Mouse (Mus musculus) intestine, embryonic 14.5 days (tissue): ENCODE measurements around the gene Usp24. TPM values are rescaled to one million over a fixed set of nuclear protein-coding genes. Genes with fewer than 3 reads are reported as not detected.

Experiments
- ATAC-seq: fragments of 200-750 bp; cut with Nextera tagmentation; replicated peaks from 2 replicates; pipeline ENCODE4 v1.8.0; 2017; ENCODE audit warnings: low read depth, moderate number of reproducible peaks, moderate TSS enrichment, moderate library complexity; ENCODE audit not compliant: low FRiP score, low TSS enrichment
- DNase-seq: peaks from one replicate; pipeline ENCODE4 v3.0.0-alpha.2; 2018; ENCODE audit warnings: low spot score
- H3K27ac ChIP-seq: fragments of 300-500 bp; sonication (generic); 2 replicates; pipeline ENCODE4 v1.5.1; 2014; ENCODE audit warnings: low read depth, mild to moderate bottlenecking, control low read depth
- H3K27me3 ChIP-seq: fragments of 300-500 bp; sonication (generic); replicated peaks from 2 replicates; pipeline ENCODE4 v1.6.1; 2014; ENCODE audit warnings: low read length, control low read depth; ENCODE audit not compliant: control insufficient read depth, insufficient read depth
- H3K36me3 ChIP-seq: fragments of 300-500 bp; sonication (generic); 2 replicates; pipeline ENCODE4 v1.6.1; 2014; ENCODE audit warnings: low read length, control low read depth; ENCODE audit not compliant: control insufficient read depth, insufficient read depth
- H3K4me1 ChIP-seq: fragments of 300-500 bp; sonication (generic); replicated peaks from 2 replicates; pipeline ENCODE4 v1.6.1; 2014; ENCODE audit warnings: low read length, control low read depth, mixed read lengths; ENCODE audit not compliant: control insufficient read depth, insufficient read depth
- H3K4me2 ChIP-seq: fragments of 300-500 bp; sonication (generic); 2 replicates; pipeline ENCODE4 v1.6.1; 2014; ENCODE audit warnings: low read length
- H3K4me3 ChIP-seq: fragments of 300-500 bp; sonication (generic); 2 replicates; pipeline ENCODE4 v1.5.1; 2014; ENCODE audit warnings: low read depth, low read length, control low read depth, mixed read lengths
- H3K9ac ChIP-seq: fragments of 300-500 bp; sonication (generic); 2 replicates; pipeline ENCODE4 v1.6.1; 2014; ENCODE audit warnings: mild to moderate bottlenecking, low read length
- H3K9me3 ChIP-seq: fragments of 300-500 bp; sonication (generic); 2 replicates; pipeline ENCODE4 v1.6.1; 2016; ENCODE audit warnings: low read length, control low read depth; ENCODE audit not compliant: control insufficient read depth
- WGBS: fragments of 180-500 bp; shearing (Covaris S2); extraction: QIAGEN DNeasy Blood & Tissue Kit; methylation state at CpG from one replicate; pipeline ENCODE4 v1.1.7; 2014; 5-methylcytosine and 5-hydroxymethylcytosine counted together
- polyA plus RNA-seq: library from polyadenylated mRNA; unstranded; fragments of >200 nt; fragmentation: Nextera tagmentation; extraction: Ambion mirVana; gene quantifications from 2 replicates; pipeline ENCODE4 v1.2.1, GENCODE M21; 2014

The Usp24 gene
- polyA plus RNA-seq, 1 experiment from 2014 or later = 14.0 TPM

DNA sequence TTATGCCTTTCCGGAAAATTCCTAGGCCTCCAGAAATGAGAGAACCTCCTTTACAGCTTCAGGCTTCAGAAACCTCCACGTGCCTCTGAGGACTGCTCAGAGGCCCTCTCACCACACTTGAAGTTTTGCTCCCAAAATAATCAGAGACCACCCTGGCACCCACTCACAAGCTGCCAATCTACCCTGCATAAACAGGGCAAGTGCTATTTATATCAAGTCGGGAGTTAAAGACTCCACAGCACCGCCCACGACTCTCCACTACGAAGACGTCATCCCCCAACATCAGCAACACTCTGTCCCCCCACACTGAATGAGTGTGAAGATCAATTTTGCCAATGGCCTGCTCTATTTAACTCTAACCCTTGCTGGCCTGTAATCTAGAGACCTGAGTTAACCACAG lies 136.4 kb downstream of the Usp24 start:
- ATAC-seq = no peak
- 73% methylated on average over 7 of the region's 7 CpGs for WGBS

DNA sequence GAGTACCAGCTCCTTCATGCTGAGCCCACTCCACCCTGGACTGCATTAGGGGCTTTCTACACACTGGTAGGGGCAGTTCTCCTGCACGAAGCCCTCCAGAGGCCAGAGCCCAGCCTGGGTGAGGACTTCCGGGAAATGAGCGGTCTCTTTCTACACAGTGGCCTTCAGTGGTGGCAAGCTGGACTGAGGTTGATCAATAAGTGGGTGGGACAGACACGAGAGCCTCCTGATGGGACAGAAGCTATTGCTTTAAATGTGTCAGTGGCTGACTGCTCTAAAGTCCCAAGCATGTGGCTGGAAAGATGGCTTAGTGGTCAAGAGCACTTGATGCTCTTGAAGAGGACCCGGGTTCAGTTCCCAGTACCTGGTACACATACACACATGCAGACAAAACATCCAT lies 137.1 kb downstream of the Usp24 start:
- no peak for ATAC-seq
- Histone ChIP-seq H3K9me3 (no peaks in the 10 kb centered on the region), H3K36me3 (peaks cover 13% of the 10 kb centered on the region; the same call in 1 of the 2 replicates), H3K4me1 (no peaks in the 10 kb centered on the region), H3K4me2 (no peak overlapping the region), H3K27ac (no peak overlapping the region), H3K4me3 (no peak overlapping the region), H3K27me3 (no peaks in the 10 kb centered on the region), H3K9ac (no peak overlapping the region)
- DNase-seq = no peak
- WGBS = 80% methylated on average over 5 of the region's 5 CpGs

More for the DNA sequence above, 136.4 kb downstream of the Usp24 start:
- no peak for DNase-seq
- no peak overlapping the region for H3K4me3 ChIP-seq
- no peak overlapping the region for H3K9ac ChIP-seq
- no peaks in the 10 kb centered on the region for H3K27me3 ChIP-seq
- H3K4me2 ChIP-seq = no peak overlapping the region
- no peaks in the 10 kb centered on the region for H3K4me1 ChIP-seq
- no peaks in the 10 kb centered on the region for H3K9me3 ChIP-seq
- peaks cover 13% of the 10 kb centered on the region; the same call in 1 of the 2 replicates for H3K36me3 ChIP-seq
- no peak overlapping the region for H3K27ac ChIP-seq

DNA sequence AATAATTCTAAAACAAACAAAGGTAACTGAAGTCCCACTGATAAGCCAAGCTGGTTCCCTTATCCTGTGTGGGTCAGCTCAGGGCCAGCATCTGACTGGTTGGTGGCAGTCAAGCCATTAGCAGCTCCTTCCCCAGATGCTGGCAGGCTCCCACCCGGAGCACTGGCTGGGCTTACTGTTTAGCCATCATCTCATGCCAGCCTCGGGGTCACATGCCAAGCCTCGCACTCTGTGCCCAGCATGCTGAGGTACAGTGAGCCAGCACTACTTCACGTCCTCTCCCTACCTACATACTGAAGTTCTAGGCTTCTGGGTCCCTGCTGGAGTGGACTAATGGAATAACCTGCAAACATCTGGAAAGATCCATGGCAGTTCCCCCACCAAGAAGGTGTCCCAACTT lies 137.5 kb downstream of the Usp24 start:
- ATAC-seq = no peak

DNA sequence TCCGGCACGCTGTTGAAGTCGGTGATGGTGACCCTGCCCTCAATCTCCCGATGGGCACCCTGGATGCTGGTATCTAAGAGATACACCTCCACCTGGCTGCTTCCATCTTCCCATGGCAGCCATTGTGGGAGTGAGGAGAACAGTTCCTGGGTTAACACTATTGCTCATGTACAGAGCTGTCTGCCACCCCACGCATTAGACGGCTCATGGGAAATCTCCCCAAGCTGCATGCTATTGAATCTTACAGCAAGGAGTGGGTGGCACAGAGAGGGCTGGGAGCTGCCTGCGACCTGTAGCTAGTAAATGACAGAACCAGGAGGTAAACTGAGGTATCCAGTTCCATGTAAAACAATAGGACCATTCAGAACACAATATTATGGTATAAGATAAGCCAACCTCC lies 138.5 kb downstream of the Usp24 start:
- H3K27me3 ChIP-seq = no peaks in the 10 kb centered on the region
- no peaks in the 10 kb centered on the region for H3K4me1 ChIP-seq
- no peak overlapping the region for H3K27ac ChIP-seq
- no peak overlapping the region for H3K4me2 ChIP-seq
- peaks cover 10% of the 10 kb centered on the region; the same call in 1 of the 2 replicates for H3K36me3 ChIP-seq
- ATAC-seq (no peak), DNase-seq (no peak)
- H3K9ac ChIP-seq = no peak overlapping the region
- no peaks in the 10 kb centered on the region for H3K9me3 ChIP-seq
- 89% methylated on average over 7 of the region's 7 CpGs for WGBS
- H3K4me3 ChIP-seq = no peak overlapping the region

More for the DNA sequence above, 137.5 kb downstream of the Usp24 start:
- Histone ChIP-seq H3K27ac (no peak overlapping the region), H3K4me2 (no peak overlapping the region), H3K9me3 (no peaks in the 10 kb centered on the region), H3K27me3 (no peaks in the 10 kb centered on the region), H3K4me1 (no peaks in the 10 kb centered on the region), H3K36me3 (peaks cover 13% of the 10 kb centered on the region; the same call in 1 of the 2 replicates), H3K4me3 (no peak overlapping the region), H3K9ac (no peak overlapping the region)
- 85% methylated on average over 4 of the region's 4 CpGs for WGBS
- no peak for DNase-seq

DNA sequence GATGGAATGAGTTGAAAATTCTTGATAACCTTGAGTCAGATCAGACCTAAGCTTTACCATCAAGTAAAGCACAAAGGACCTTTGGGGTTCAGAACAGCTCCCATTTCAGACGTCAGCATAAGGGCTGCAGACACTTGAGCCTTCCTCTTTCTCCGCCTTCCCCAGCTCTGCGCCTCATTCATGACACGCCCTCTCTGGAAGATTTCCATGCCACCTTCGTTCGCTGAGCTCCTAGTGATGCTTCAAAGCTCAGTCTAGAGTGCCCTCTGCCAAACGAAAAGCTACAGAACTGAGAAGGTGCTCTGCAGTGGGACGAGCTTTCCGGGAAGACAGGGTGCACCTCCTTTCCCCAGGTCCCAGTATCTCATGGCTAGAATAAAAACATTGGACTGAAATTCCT lies 146.0 kb downstream of the Usp24 start:
- Histone ChIP-seq H3K9me3 (no peaks in the 10 kb centered on the region), H3K27ac (no peak overlapping the region), H3K36me3 (no peaks in the 10 kb centered on the region), H3K4me2 (peak overlapping the region; percentile 69), H3K27me3 (peaks cover 20% of the 10 kb centered on the region), H3K9ac (no peak overlapping the region), H3K4me1 (0 out of 2 replicates have a peak, but pooled peaks cover 4% of the 10 kb centered on the region), H3K4me3 (peak overlapping the region; percentile 44)
- DNase-seq (no peak), ATAC-seq (no peak)
- WGBS = 60% methylated on average over 9 of the region's 9 CpGs

DNA sequence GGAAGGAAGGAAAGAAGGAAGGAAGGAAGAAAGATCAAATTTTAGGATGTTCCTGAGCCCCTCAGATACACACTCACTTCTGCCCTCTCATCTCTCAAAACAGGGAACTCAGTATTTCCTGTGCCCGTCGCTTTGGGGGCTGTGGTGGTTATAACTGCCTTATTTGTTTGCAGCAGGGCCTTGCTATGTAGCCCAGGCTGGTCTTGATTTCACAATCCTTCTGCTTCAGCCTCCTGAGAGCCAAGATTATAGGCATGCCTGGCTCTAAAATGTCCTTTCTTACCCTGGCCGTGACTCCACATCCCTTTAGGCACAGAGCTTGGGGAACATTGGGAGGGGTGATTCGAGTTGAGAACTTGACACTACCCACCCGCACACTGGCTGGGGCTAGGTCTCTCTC lies 146.5 kb downstream of the Usp24 start:
- no peak overlapping the region for H3K27ac ChIP-seq
- peak overlapping the region; percentile 69 for H3K4me2 ChIP-seq
- ATAC-seq (no peak), DNase-seq (no peak)
- 0 out of 2 replicates have a peak, but pooled peaks cover 4% of the 10 kb centered on the region for H3K4me1 ChIP-seq
- peaks cover 20% of the 10 kb centered on the region for H3K27me3 ChIP-seq
- H3K36me3 ChIP-seq = no peaks in the 10 kb centered on the region
- H3K9ac ChIP-seq = no peak overlapping the region; the same call in 1 of the 2 replicates
- H3K9me3 ChIP-seq = no peaks in the 10 kb centered on the region
- 61% methylated on average over 5 of the region's 5 CpGs for WGBS
- H3K4me3 ChIP-seq = peak overlapping the region; percentile 44

DNA sequence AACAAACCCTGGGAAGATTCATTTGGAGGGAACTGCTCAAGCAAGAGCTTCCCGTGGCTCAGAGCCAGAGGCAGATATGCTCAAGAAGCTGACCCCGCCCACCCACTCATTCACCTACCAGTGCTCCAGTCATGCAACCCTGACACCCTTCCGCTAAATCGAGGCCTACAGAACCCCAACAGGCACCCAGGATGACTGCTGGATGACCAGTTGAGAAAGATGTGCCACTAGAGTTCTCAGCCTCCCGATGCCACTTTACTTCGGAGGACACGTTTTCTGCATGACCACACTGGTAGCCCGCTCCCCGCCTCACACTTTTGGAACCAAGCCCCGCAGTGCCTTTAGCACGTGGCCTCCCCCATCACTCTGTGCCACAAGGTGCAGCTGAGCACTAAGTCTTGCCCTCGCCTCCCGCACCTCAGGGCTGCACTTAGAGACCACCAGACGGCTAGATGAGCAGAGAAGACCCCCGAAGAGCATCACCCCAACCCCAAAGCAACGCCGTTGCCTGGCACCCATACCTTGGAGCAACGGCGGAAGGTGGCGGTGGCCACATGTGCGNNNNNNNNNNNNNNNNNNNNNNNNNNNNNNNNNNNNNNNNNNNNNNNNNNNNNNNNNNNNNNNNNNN lies 147.3 kb downstream of the Usp24 start:
- peaks cover 20% of the 10 kb centered on the region for H3K27me3 ChIP-seq
- no peaks in the 10 kb centered on the region for H3K36me3 ChIP-seq
- H3K9ac ChIP-seq = peak overlapping the region; percentile 58
- H3K4me2 ChIP-seq = peak overlapping the region; percentile 69
- 17% methylated on average over 21 of the region's 21 CpGs for WGBS
- H3K9me3 ChIP-seq = no peaks in the 10 kb centered on the region
- H3K4me3 ChIP-seq = peak overlapping the region; percentile 44
- ATAC-seq (peak; percentile 24; the same call in 1 of the 2 replicates), DNase-seq (peak; percentile 69)
- peak overlapping the region; percentile 65; the same call in 1 of the 2 replicates for H3K27ac ChIP-seq
- H3K4me1 ChIP-seq = 0 out of 2 replicates have a peak, but pooled peaks cover 4% of the 10 kb centered on the region

DNA sequence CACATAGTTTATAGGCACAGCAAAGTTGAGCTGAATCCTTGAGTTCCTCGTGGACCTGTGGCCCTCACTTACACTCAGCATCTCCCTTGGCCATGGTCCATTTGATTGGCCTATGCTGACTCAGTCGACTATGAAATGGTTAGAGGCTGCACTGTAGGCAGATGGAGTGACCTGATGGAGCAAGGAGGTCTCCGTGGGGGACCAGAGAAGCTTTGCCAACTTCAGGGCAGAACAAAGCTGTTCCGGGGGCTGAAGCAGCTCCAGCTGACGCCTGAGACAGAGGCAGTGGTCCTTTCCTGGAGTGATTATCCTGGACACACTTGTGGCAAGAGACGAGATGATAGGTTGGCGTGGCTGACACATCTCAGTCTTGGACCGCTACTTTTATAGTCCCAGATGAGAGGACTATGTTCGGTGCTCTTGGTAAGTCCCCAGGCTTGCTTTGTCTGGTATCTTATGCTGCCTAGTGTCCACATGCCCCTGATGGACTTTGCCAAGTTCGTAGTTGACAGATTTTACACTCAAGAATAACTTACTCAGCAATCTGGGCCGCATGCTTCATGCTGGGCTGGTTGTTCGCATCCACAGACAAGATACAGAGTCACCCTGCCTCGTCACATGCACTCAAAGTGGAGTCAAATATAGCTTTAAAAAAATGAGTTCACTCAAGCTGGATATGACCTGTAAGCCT lies 151.6 kb downstream of the Usp24 start:
- peaks cover 4% of the 10 kb centered on the region; the same call in 1 of the 2 replicates for H3K4me1 ChIP-seq
- H3K27ac ChIP-seq = no peak overlapping the region
- WGBS = 87% methylated on average over 13 of the region's 13 CpGs
- H3K27me3 ChIP-seq = peaks cover 19% of the 10 kb centered on the region
- no peak for ATAC-seq
- no peak overlapping the region for H3K4me3 ChIP-seq
- no peaks in the 10 kb centered on the region for H3K9me3 ChIP-seq
- H3K36me3 ChIP-seq = no peaks in the 10 kb centered on the region
- no peak overlapping the region for H3K9ac ChIP-seq
- no peak overlapping the region for H3K4me2 ChIP-seq
- DNase-seq = no peak
